Mouse (Mus musculus) intestine, embryonic 14.5 days (tissue): Measurements from ENCODE around the gene Cog1. TPM values are rescaled to one million over a fixed set of nuclear protein-coding genes. Genes with fewer than 3 reads are reported as not detected.
A peak's percentile ranks its signal among the peaks of the same experiment; 100 is the strongest.

Experiments
- ATAC-seq: fragments of 200-750 bp; cut with Nextera tagmentation; replicated peaks from 2 replicates; pipeline ENCODE4 v1.8.0; 2017; ENCODE audit warnings: low read depth, moderate number of reproducible peaks, moderate TSS enrichment, moderate library complexity; ENCODE audit not compliant: low FRiP score, low TSS enrichment
- DNase-seq: peaks from one replicate; pipeline ENCODE4 v3.0.0-alpha.2; 2018; ENCODE audit warnings: low spot score
- H3K27ac ChIP-seq: fragments of 300-500 bp; sonication (generic); 2 replicates; pipeline ENCODE4 v1.5.1; 2014; ENCODE audit warnings: low read depth, mild to moderate bottlenecking, control low read depth
- H3K27me3 ChIP-seq: fragments of 300-500 bp; sonication (generic); replicated peaks from 2 replicates; pipeline ENCODE4 v1.6.1; 2014; ENCODE audit warnings: low read length, control low read depth; ENCODE audit not compliant: control insufficient read depth, insufficient read depth
- H3K36me3 ChIP-seq: fragments of 300-500 bp; sonication (generic); 2 replicates; pipeline ENCODE4 v1.6.1; 2014; ENCODE audit warnings: low read length, control low read depth; ENCODE audit not compliant: control insufficient read depth, insufficient read depth
- H3K4me1 ChIP-seq: fragments of 300-500 bp; sonication (generic); replicated peaks from 2 replicates; pipeline ENCODE4 v1.6.1; 2014; ENCODE audit warnings: low read length, control low read depth, mixed read lengths; ENCODE audit not compliant: control insufficient read depth, insufficient read depth
- H3K4me2 ChIP-seq: fragments of 300-500 bp; sonication (generic); 2 replicates; pipeline ENCODE4 v1.6.1; 2014; ENCODE audit warnings: low read length
- H3K4me3 ChIP-seq: fragments of 300-500 bp; sonication (generic); 2 replicates; pipeline ENCODE4 v1.5.1; 2014; ENCODE audit warnings: low read depth, low read length, control low read depth, mixed read lengths
- H3K9ac ChIP-seq: fragments of 300-500 bp; sonication (generic); 2 replicates; pipeline ENCODE4 v1.6.1; 2014; ENCODE audit warnings: mild to moderate bottlenecking, low read length
- H3K9me3 ChIP-seq: fragments of 300-500 bp; sonication (generic); 2 replicates; pipeline ENCODE4 v1.6.1; 2016; ENCODE audit warnings: low read length, control low read depth; ENCODE audit not compliant: control insufficient read depth
- WGBS: fragments of 180-500 bp; shearing (Covaris S2); extraction: QIAGEN DNeasy Blood & Tissue Kit; methylation state at CpG from one replicate; pipeline ENCODE4 v1.1.7; 2014; 5-methylcytosine and 5-hydroxymethylcytosine counted together
- polyA plus RNA-seq: library from polyadenylated mRNA; unstranded; fragments of >200 nt; fragmentation: Nextera tagmentation; extraction: Ambion mirVana; gene quantifications from 2 replicates; pipeline ENCODE4 v1.2.1, GENCODE M21; 2014

Cog1 gene
- polyA plus RNA-seq, 1 experiment from 2014 or later, result 25.2 TPM

DNA sequence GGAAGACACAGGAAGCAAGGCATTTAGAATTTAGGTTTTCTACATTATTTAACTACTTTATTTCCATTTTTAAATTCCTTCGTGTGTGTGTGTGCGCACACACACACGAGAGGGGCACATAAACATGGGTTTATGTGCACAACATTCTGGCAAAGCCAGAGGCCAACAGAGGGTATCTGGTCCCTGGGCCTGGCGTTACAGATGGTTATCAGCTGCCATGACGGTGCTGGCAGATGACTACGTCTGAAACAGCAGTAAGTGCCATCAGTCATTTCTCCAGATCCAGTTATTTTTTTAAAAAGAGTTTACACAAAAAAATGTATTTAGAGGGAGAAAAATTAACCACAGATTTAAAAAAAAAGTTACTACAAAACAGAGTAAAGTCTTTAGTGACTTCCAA is 17.2 kb downstream of the Cog1 start:
- no peak for DNase-seq
- H3K36me3 ChIP-seq, result peaks cover 58% of the 10 kb centered on the region
- H3K4me3 ChIP-seq, result no peak overlapping the region
- H3K27ac ChIP-seq, result no peak overlapping the region
- 64% methylated on average over 6 of the region's 6 CpGs for WGBS
- H3K4me1 ChIP-seq, result peaks cover 7% of the 10 kb centered on the region; the same call in 1 of the 2 replicates
- no peak for ATAC-seq
- H3K9me3 ChIP-seq, result no peaks in the 10 kb centered on the region
- no peak overlapping the region for H3K4me2 ChIP-seq
- H3K27me3 ChIP-seq, result no peaks in the 10 kb centered on the region
- H3K9ac ChIP-seq, result no peak overlapping the region

DNA sequence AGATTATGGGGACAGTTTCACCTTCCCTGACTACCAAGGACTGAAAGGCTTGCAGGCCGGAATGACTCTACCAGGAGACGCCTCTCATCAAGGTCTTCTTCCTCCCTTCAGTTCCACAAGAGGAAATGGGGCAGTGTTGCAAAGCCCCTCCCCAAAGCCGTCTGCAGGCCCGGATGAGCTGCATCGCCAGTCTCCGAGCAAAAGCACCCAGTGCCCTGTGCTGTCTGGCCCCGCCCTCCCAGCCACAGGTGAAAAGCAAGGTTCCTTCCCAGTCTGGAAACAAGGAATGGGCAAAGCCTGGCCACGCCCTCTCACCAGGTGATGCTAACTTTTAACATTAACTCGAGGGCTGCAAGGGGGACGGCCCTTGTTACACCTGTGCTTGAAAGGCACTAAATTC is 17.7 kb downstream of the Cog1 start:
- Histone ChIP-seq H3K4me2 (no peak overlapping the region), H3K36me3 (peaks cover 58% of the 10 kb centered on the region), H3K4me1 (peaks cover 7% of the 10 kb centered on the region; the same call in 1 of the 2 replicates), H3K9me3 (no peaks in the 10 kb centered on the region), H3K27ac (no peak overlapping the region), H3K9ac (no peak overlapping the region), H3K4me3 (no peak overlapping the region), H3K27me3 (no peaks in the 10 kb centered on the region)
- peak; percentile 42; the same call in 1 of the 2 replicates for ATAC-seq
- 38% methylated on average over 10 of the region's 10 CpGs for WGBS
- DNase-seq, result no peak

DNA sequence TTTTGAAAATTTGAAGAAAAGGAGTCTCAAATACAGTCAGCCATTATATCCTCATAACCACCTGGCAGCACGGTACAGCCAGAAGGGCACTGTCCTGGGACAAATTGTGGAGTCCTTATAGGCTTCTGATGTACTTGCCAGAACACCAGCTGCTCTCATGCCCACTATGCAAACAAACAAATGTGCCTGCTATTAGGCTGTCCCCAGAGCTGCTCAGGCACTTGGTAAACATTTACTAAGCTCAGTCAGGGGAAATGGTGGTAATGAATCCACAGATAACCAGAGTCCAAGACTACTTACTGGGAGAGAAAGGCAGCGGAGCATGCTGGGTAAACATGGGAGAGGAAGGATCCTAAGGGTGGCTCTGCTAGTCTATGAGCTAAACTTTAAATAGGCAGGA is 18.2 kb downstream of the Cog1 start:
- peak; percentile 40; the same call in 1 of the 2 replicates for ATAC-seq
- Histone ChIP-seq H3K9me3 (no peaks in the 10 kb centered on the region), H3K4me1 (peaks cover 7% of the 10 kb centered on the region; the same call in 1 of the 2 replicates)

DNA sequence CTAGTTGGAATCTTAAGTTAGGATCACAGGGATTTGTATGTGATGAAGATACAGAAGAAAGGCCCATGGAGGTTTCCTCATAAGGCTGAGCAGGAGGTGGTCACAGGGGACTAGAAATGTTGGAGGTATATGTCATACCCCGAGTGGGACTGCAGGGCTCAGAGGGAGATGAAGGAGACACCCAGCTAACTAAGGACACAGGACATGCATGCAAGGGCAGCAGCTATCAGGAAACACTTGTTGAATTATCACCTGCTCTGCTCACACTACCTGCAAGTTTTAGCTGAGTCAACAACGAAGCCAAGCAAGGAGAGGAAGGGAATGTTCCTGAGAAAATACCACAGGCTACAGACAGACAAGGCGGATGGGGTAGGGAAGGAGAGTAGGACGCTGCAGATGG is 18.7 kb downstream of the Cog1 start:
- Histone ChIP-seq H3K36me3 (peaks cover 54% of the 10 kb centered on the region), H3K4me1 (peaks cover 7% of the 10 kb centered on the region; the same call in 1 of the 2 replicates), H3K27me3 (no peaks in the 10 kb centered on the region), H3K9ac (no peak overlapping the region), H3K4me2 (no peak overlapping the region), H3K27ac (peak overlapping the region; percentile 9; the same call in 1 of the 2 replicates), H3K4me3 (no peak overlapping the region), H3K9me3 (no peaks in the 10 kb centered on the region)
- 68% methylated on average over 4 of the region's 4 CpGs for WGBS
- DNase-seq, result no peak
- ATAC-seq, result no peak

More for the DNA sequence above, 18.2 kb downstream of the Cog1 start:
- Histone ChIP-seq H3K4me3 (no peak overlapping the region), H3K27me3 (no peaks in the 10 kb centered on the region), H3K27ac (peak overlapping the region; percentile 9; the same call in 1 of the 2 replicates), H3K4me2 (no peak overlapping the region), H3K9ac (no peak overlapping the region), H3K36me3 (peaks cover 56% of the 10 kb centered on the region)
- no peak for DNase-seq
- WGBS, result 52% methylated on average over 2 of the region's 2 CpGs

DNA sequence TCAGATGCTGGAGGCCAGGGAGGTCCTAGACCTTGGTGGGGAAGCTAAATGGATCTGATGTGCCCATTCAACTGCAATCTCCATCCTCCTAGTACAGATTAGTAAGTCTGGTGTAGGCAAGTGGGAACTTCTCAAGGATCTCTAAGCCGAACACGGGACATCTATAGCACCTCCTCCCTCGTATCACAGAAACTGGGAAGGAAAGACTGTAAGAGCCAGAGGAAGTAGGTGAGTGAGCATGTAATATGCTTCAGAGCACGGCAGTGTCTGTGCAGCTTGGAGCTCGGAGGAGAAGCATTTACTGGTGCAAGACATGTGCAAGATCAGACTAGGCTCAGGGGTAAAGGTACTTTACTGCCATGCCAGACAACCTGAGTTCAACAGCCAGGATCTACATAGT is 19.9 kb downstream of the Cog1 start:
- Histone ChIP-seq H3K27me3 (no peaks in the 10 kb centered on the region), H3K36me3 (peaks cover 52% of the 10 kb centered on the region), H3K4me1 (peaks cover 7% of the 10 kb centered on the region; the same call in 1 of the 2 replicates), H3K4me3 (no peak overlapping the region), H3K9ac (no peak overlapping the region), H3K9me3 (no peaks in the 10 kb centered on the region), H3K4me2 (no peak overlapping the region), H3K27ac (no peak overlapping the region)
- ATAC-seq, result no peak
- WGBS, result 86% methylated on average over 5 of the region's 5 CpGs
- DNase-seq, result no peak

DNA sequence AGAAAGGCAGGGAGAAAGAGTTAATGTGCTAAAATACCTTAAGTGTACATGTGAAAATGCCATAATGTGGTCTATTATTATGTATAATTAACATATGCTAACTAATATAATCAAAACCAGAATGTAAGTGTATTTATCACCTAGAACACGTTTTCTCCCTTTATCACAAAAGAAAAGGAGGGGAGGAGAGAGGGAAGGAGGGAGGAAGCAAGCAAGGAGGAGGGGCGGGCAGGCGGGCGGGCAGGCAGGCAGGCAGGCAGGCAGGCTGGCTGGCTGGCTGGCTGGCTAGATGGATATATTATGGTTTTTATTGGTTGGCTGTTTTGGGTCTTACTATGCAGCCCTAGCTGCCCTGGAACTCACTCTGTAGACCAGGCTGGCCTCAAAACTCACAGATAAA is 20.7 kb downstream of the Cog1 start:
- ATAC-seq, result no peak
- Histone ChIP-seq H3K9ac (no peak overlapping the region), H3K4me3 (no peak overlapping the region), H3K9me3 (no peaks in the 10 kb centered on the region), H3K4me2 (no peak overlapping the region), H3K27ac (no peak overlapping the region), H3K4me1 (peaks cover 7% of the 10 kb centered on the region; the same call in 1 of the 2 replicates), H3K27me3 (no peaks in the 10 kb centered on the region), H3K36me3 (peaks cover 52% of the 10 kb centered on the region)
- WGBS, result 77% methylated on average over 4 of the region's 4 CpGs
- no peak for DNase-seq

DNA sequence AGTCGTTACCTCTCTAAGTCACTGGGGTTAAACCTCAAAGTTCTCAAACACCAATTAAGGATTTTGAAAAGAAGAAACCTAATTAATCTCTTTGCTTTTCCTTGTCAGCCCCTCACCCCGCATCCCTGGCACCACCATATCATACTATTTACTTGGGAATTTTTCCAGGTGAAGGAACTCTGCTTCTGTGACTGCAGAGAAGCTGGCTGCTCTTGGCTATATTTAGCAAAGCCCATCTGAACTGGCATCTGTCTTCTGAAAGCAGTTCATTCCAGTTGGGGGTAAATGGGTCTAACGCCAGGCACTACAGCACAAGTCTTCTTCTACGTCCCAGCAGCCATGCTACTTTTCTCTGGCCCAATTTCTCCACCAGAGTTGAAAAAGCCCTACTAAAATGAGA is 24.6 kb downstream of the Cog1 start:
- Histone ChIP-seq H3K27ac (no peak overlapping the region), H3K4me3 (no peak overlapping the region), H3K27me3 (no peaks in the 10 kb centered on the region), H3K4me1 (no peaks in the 10 kb centered on the region), H3K9me3 (no peaks in the 10 kb centered on the region), H3K9ac (no peak overlapping the region), H3K4me2 (no peak overlapping the region), H3K36me3 (peaks cover 73% of the 10 kb centered on the region)
- ATAC-seq (no peak), DNase-seq (no peak)
- 92% methylated on average over 4 of the region's 4 CpGs for WGBS

DNA sequence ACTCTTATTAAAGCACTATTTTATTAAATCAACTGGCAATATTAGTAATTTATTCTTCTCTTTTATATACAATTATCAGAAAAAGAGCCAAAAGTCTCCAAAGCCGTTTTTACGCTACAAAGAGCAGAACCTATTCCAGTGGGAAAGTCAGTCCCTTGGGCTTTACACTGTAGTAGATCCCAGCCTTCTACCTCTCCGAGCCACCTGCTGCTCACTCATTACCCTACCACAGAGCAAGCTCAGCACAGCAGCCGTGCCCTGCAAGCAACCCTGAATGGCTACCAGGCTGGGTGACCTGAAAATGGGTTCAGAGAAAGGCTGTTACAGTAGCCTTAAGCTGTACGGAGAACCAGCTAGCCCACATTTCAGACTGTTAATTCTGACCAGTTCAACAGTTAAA is 25.6 kb downstream of the Cog1 start:
- H3K4me2 ChIP-seq, result no peak overlapping the region
- H3K4me1 ChIP-seq, result no peaks in the 10 kb centered on the region
- WGBS, result 90% methylated on average over 5 of the region's 5 CpGs
- ATAC-seq (no peak), DNase-seq (no peak)
- H3K36me3 ChIP-seq, result peaks cover 64% of the 10 kb centered on the region
- no peak overlapping the region for H3K4me3 ChIP-seq
- H3K27me3 ChIP-seq, result no peaks in the 10 kb centered on the region
- H3K9me3 ChIP-seq, result no peaks in the 10 kb centered on the region
- H3K9ac ChIP-seq, result no peak overlapping the region
- no peak overlapping the region for H3K27ac ChIP-seq

DNA sequence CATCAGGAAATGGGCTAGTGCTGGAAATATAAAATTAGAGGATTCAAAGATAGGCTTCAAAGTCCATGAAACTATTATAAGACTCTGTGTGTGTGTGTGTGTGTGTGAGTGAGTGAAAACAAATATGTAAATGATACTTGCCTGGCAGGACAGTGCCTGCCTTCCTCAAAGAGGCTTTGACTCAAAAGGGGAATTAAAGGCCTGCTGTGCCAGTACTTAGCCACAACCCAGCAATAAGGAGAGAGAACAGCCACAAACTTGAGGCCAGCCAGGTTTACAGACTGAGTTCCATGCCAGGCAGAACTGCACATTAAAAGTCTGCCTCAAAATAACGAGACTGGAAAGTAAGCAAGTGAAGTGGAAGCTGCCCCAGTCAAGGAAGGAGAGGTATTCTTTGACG is 27.9 kb downstream of the Cog1 start:
- ATAC-seq (no peak), DNase-seq (no peak)
- H3K4me3 ChIP-seq, result no peak overlapping the region
- WGBS, result 94% methylated on average over 2 of the region's 2 CpGs
- no peaks in the 10 kb centered on the region for H3K27me3 ChIP-seq
- no peak overlapping the region for H3K4me2 ChIP-seq
- H3K4me1 ChIP-seq, result peaks cover 4% of the 10 kb centered on the region; the same call in 1 of the 2 replicates
- no peaks in the 10 kb centered on the region for H3K9me3 ChIP-seq
- H3K36me3 ChIP-seq, result peaks cover 49% of the 10 kb centered on the region
- no peak overlapping the region for H3K27ac ChIP-seq
- H3K9ac ChIP-seq, result no peak overlapping the region
